Mouse (Mus musculus): ENCODE results near the gene G3bp1. TPM values are rescaled to one million over a fixed set of nuclear protein-coding genes. Genes with fewer than 3 reads are reported as not detected.
A peak's percentile ranks its signal among the peaks of the same experiment; 100 is the strongest.

G3bp1 gene
- polyA plus RNA-seq, 1 experiment from 2014 or later = 103 TPM

DNA sequence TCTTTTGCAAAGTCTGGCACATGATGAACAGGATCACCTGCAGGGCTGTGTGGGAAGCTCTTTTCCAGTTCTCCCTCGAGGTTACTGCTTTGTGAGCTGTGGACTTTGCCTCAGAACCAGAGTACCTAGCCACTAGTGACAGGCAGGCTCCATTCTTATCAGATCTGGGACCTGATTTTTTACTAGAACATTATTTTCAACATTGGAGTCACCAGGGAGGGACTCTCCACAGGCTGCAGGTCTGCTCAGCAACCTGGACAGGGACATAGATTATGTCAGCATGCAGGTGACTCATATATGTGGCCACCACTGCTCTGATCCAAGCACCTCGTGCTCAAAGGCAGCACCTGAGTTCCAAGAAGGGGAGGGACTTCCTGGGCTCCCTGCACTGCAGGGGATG is 14.3 kb upstream of the G3bp1 start:
- peaks cover 36% of the 10 kb centered on the region for H3K36me3 ChIP-seq (ENCODE audit: control insufficient read depth, insufficient read depth, low read length)
- 76% methylated on average over 2 of the region's 2 CpGs for WGBS

DNA sequence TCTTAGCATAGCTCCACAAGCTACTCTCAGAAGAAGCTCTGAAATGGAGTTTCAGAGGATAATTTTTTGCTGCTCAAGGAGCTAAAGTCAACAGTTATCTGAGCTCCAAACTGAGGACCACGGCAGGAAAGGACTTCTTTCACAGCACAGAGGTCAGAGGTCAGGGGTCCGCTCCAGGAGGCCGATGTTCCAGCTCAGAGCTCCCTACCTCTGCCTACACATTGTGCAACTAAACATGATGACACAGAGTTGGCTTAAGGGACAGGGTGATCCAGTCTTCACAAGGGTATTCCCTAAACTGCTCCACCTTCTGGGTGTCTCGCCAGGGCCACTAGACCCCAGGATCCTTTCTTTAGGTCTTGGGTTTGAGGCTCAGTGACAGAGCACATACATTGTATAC is 11.0 kb upstream of the G3bp1 start:
- H3K36me3 ChIP-seq (ENCODE audit: control insufficient read depth, insufficient read depth, low read length) = peaks cover 17% of the 10 kb centered on the region
- H3K9ac ChIP-seq (ENCODE audit: low read length) = no peak overlapping the region
- H3K4me1 ChIP-seq (ENCODE audit: control insufficient read depth in 2 of 2, insufficient read depth in 2 of 2, low read length in 2 of 2) = peaks cover 13 to 15% of the 10 kb centered on the region in 2 experiments
- 61% methylated on average over 4 of the region's 4 CpGs for WGBS
- no peak overlapping the region for H3K4me3 ChIP-seq (ENCODE audit: control insufficient read depth in 1 of 2, insufficient read depth in 1 of 2, low read depth in 1 of 2, low read length in 2 of 2)
- no peak overlapping the region for H3K4me2 ChIP-seq (ENCODE audit: low read length)
- H3K27me3 ChIP-seq (ENCODE audit: control insufficient read depth, insufficient read depth, low read length) = no peaks in the 10 kb centered on the region
- ATAC-seq (ENCODE audit: insufficient number of reproducible peaks, insufficient read depth, low FRiP score, low read depth) = no peak
- H3K9me3 ChIP-seq (ENCODE audit: control insufficient read depth, low read length) = no peaks in the 10 kb centered on the region
- H3K27ac ChIP-seq (replicated peaks in 1 of 2; ENCODE audit: control insufficient read depth in 1 of 2, insufficient read depth in 1 of 2, low read depth in 2 of 2, low read length in 2 of 2) = no peak overlapping the region

More for the DNA sequence above, 14.3 kb upstream of the G3bp1 start:
- Histone ChIP-seq H3K4me3 (ENCODE audit: control insufficient read depth in 1 of 2, insufficient read depth in 1 of 2, low read depth in 1 of 2, low read length in 2 of 2) (no peak overlapping the region), H3K4me1 (ENCODE audit: control insufficient read depth in 2 of 2, insufficient read depth in 2 of 2, low read length in 2 of 2) (peaks cover 8 to 13% of the 10 kb centered on the region in 2 experiments), H3K27me3 (ENCODE audit: control insufficient read depth, insufficient read depth, low read length) (no peaks in the 10 kb centered on the region), H3K27ac (replicated peaks in 1 of 2; ENCODE audit: control insufficient read depth in 1 of 2, insufficient read depth in 1 of 2, low read depth in 2 of 2, low read length in 2 of 2) (no peak overlapping the region), H3K9ac (ENCODE audit: low read length) (no peak overlapping the region), H3K9me3 (ENCODE audit: control insufficient read depth, low read length) (no peaks in the 10 kb centered on the region), H3K4me2 (ENCODE audit: low read length) (no peak overlapping the region)
- ATAC-seq (ENCODE audit: insufficient number of reproducible peaks, insufficient read depth, low FRiP score, low read depth) = no peak

DNA sequence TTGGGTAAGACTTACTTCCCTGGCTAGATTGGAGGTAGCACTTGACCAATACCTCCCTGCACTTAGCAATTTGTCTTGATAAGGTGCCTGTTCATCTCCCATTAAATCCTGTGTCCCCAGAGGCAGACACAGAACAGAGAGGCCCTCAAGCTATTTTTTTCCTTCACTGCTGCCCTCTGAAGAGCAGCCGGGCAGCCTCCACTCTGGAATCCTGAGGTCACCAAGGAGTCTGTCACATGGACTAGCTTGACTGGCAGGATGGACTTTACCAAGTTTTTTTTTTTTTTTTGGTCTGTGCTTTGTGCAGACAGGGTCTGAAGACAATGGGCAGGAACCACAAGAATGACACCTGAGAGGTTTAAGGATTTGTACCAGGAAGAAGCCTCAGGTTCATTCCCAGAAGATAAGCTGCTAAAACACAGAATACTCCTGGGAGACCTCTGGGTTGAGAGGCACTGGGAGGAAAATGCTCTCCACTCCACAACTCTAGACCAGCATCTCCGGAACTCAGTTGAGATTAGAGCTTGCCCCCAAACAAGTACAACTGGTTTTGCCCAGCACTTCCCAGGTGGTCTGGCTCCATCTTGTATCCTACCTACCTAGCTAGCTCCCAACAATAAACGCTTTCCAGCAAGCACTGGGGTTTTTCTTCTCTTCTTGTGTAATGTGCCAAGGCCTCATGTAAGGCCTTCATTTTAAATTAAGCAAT is 9.5 kb upstream of the G3bp1 start:
- Histone ChIP-seq H3K4me1 (ENCODE audit: control insufficient read depth in 2 of 2, insufficient read depth in 2 of 2, low read length in 2 of 2) (peaks cover 13 to 15% of the 10 kb centered on the region in 2 experiments), H3K9ac (ENCODE audit: low read length) (peak overlapping the region; percentile 77), H3K36me3 (ENCODE audit: control insufficient read depth, insufficient read depth, low read length) (peaks cover 4% of the 10 kb centered on the region; the same call in 1 of the 2 replicates), H3K9me3 (ENCODE audit: control insufficient read depth, low read length) (no peaks in the 10 kb centered on the region), H3K4me2 (ENCODE audit: low read length) (peak overlapping the region; percentile 92), H3K4me3 (ENCODE audit: control insufficient read depth in 1 of 2, insufficient read depth in 1 of 2, low read depth in 1 of 2, low read length in 2 of 2) (peak overlapping the region; percentile 78 to 83), H3K27ac (replicated peaks in 1 of 2; ENCODE audit: control insufficient read depth in 1 of 2, insufficient read depth in 1 of 2, low read depth in 2 of 2, low read length in 2 of 2) (peak overlapping the region in 1 of 2 experiments; percentile 83; a peak in 2 of 4 replicates), H3K27me3 (ENCODE audit: control insufficient read depth, insufficient read depth, low read length) (no peaks in the 10 kb centered on the region)
- no peak for ATAC-seq (ENCODE audit: insufficient number of reproducible peaks, insufficient read depth, low FRiP score, low read depth)
- WGBS = 6% methylated on average over 3 of the region's 3 CpGs

DNA sequence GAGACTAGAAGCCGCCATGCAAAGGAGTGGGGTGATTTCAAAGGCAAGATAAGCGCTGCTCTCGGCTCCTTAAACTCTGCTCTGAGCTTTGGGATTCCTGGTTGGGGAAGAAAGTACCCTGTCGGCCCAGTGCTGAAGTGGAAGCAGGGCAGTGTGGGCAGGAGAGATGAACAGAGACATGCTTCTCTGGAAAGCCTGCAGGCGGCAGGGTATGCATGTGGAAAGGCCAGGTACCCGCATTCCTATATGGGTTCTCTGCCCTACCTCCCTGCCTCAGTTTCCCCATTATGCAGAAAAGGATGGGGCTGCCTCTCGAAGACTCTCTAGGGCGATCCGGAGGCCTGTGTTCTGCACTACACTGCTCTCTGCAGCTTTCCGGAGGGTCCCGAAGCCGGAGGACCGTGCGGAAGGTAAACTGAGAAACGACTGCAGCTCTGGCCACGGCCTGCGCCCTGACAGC is 8.9 kb upstream of the G3bp1 start:
- Histone ChIP-seq H3K4me3 (ENCODE audit: control insufficient read depth in 1 of 2, insufficient read depth in 1 of 2, low read depth in 1 of 2, low read length in 2 of 2) (peak overlapping the region; percentile 78 to 83), H3K27ac (replicated peaks in 1 of 2; ENCODE audit: control insufficient read depth in 1 of 2, insufficient read depth in 1 of 2, low read depth in 2 of 2, low read length in 2 of 2) (peak overlapping the region; percentile 56 to 83), H3K4me2 (ENCODE audit: low read length) (peak overlapping the region; percentile 92), H3K36me3 (ENCODE audit: control insufficient read depth, insufficient read depth, low read length) (peaks cover 3% of the 10 kb centered on the region; the same call in 1 of the 2 replicates), H3K9ac (ENCODE audit: low read length) (peak overlapping the region; percentile 77), H3K27me3 (ENCODE audit: control insufficient read depth, insufficient read depth, low read length) (no peaks in the 10 kb centered on the region), H3K9me3 (ENCODE audit: control insufficient read depth, low read length) (no peaks in the 10 kb centered on the region), H3K4me1 (ENCODE audit: control insufficient read depth in 2 of 2, insufficient read depth in 2 of 2, low read length in 2 of 2) (peaks cover 13 to 15% of the 10 kb centered on the region in 2 experiments)
- ATAC-seq (ENCODE audit: insufficient number of reproducible peaks, insufficient read depth, low FRiP score, low read depth) = peak; percentile 28
- under 1% methylated on average over 17 of the region's 17 CpGs for WGBS

DNA sequence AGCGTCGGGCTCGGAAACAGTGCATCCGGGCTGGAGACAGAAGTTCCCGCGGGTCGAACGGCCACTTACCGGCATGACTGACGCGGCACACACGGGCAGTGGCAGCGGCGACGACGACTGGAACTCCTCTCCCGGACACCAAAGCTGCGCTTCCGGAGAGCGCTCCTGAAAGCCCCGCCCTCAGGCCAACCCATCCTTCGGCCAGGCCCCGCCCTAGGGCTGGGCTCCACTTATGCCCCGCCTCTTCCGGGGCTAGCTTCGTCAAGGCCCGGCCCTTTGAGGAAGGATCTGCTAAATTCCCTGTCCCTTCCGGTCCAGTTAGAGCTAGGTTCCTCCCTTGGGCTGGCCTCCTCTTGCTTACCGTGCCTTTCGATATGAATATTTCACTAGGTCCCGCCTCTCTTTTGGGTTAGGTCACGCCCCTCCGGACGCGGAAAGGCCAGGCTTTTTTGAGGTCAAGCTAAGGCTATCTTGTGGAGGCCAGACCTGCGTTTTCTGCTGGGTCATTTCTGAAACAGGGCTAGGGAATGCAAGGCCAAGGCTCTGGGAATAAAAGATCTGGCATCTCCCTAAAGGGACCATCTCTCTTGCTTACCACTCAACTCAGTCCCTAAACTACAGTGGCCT is 8.4 kb upstream of the G3bp1 start, which contains the start of gene Atox1:
Gene Atox1 (minus strand): TSS at position 221 of the 627 bp plus-strand sequence.
- Histone ChIP-seq H3K4me2 (ENCODE audit: low read length) (peak within 1 kb of the TSS; percentile 92), H3K27ac (replicated peaks in 1 of 2; ENCODE audit: control insufficient read depth in 1 of 2, insufficient read depth in 1 of 2, low read depth in 2 of 2, low read length in 2 of 2) (peak within 1 kb of the TSS; percentile 56 to 83), H3K27me3 (ENCODE audit: control insufficient read depth, insufficient read depth, low read length) (no peaks in the 10 kb centered on the region), H3K4me3 (ENCODE audit: control insufficient read depth in 1 of 2, insufficient read depth in 1 of 2, low read depth in 1 of 2, low read length in 2 of 2) (peak within 1 kb of the TSS; percentile 78 to 83), H3K36me3 (ENCODE audit: control insufficient read depth, insufficient read depth, low read length) (peaks cover 3% of the 10 kb centered on the region; the same call in 1 of the 2 replicates), H3K4me1 (ENCODE audit: control insufficient read depth in 2 of 2, insufficient read depth in 2 of 2, low read length in 2 of 2) (peaks cover 13 to 15% of the 10 kb centered on the region in 2 experiments), H3K9me3 (ENCODE audit: control insufficient read depth, low read length) (no peaks in the 10 kb centered on the region), H3K9ac (ENCODE audit: low read length) (peak within 1 kb of the TSS; percentile 77)
- ATAC-seq (ENCODE audit: insufficient number of reproducible peaks, insufficient read depth, low FRiP score, low read depth) = peak; percentile 95
- whole genome bisulfite sequencing = under 1% methylated on average over 36 of the region's 36 CpGs

DNA sequence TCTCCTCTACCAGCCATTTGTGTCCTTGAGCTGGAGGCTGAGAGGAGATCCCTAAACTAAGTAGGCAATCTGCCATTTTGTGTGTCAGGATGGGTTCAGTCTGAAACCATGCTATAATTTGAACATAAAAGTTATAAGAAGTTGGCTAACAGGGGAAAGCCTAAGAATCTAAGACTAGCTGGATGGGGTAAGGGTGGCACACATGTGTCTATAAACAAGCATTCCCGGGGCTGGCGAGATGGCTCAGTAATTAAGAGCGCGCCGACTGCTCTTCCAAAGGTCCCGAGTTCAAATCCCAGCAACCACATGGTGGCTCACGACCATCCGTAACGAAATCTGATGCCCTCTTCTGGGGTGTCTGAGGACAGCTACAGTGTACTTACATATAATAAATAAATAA is 7.3 kb upstream of the G3bp1 start:
- Histone ChIP-seq H3K27ac (replicated peaks in 1 of 2; ENCODE audit: control insufficient read depth in 1 of 2, insufficient read depth in 1 of 2, low read depth in 2 of 2, low read length in 2 of 2) (no peak overlapping the region), H3K4me3 (ENCODE audit: control insufficient read depth in 1 of 2, insufficient read depth in 1 of 2, low read depth in 1 of 2, low read length in 2 of 2) (no peak overlapping the region), H3K9ac (ENCODE audit: low read length) (no peak overlapping the region), H3K36me3 (ENCODE audit: control insufficient read depth, insufficient read depth, low read length) (peaks cover 3% of the 10 kb centered on the region; the same call in 1 of the 2 replicates), H3K9me3 (ENCODE audit: control insufficient read depth, low read length) (no peaks in the 10 kb centered on the region), H3K4me2 (ENCODE audit: low read length) (no peak overlapping the region), H3K4me1 (ENCODE audit: control insufficient read depth in 2 of 2, insufficient read depth in 2 of 2, low read length in 2 of 2) (peaks cover 13 to 15% of the 10 kb centered on the region in 2 experiments), H3K27me3 (ENCODE audit: control insufficient read depth, insufficient read depth, low read length) (no peaks in the 10 kb centered on the region)
- 94% methylated on average over 9 of the region's 9 CpGs for WGBS
- ATAC-seq (ENCODE audit: insufficient number of reproducible peaks, insufficient read depth, low FRiP score, low read depth) = no peak

DNA sequence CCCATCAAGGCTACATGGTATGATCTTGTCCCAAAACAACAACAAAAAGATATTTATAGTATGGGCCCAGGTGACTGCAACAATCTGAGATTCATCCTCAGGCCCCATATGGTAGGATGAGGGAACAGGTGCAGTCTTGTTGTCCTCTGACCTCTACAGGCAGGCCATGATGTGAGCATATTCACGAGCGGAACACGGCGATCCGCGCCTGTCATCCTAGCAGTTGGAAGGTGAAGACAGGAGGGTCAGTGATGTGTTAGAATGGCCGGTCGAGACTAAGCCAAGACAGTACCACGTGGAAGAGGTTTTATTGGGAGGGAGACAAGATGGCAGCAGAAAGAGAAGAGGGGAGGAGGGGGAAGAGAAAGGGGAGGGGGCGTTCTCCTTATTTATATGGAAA is 4.8 kb upstream of the G3bp1 start:
- Histone ChIP-seq H3K4me1 (ENCODE audit: control insufficient read depth in 2 of 2, insufficient read depth in 2 of 2, low read length in 2 of 2) (peaks cover 16 to 20% of the 10 kb centered on the region in 2 experiments), H3K9ac (ENCODE audit: low read length) (no peak overlapping the region), H3K9me3 (ENCODE audit: control insufficient read depth, low read length) (no peaks in the 10 kb centered on the region), H3K4me2 (ENCODE audit: low read length) (no peak overlapping the region), H3K27ac (replicated peaks in 1 of 2; ENCODE audit: control insufficient read depth in 1 of 2, insufficient read depth in 1 of 2, low read depth in 2 of 2, low read length in 2 of 2) (no peak overlapping the region), H3K36me3 (ENCODE audit: control insufficient read depth, insufficient read depth, low read length) (no peaks in the 10 kb centered on the region), H3K4me3 (ENCODE audit: control insufficient read depth in 1 of 2, insufficient read depth in 1 of 2, low read depth in 1 of 2, low read length in 2 of 2) (no peak overlapping the region), H3K27me3 (ENCODE audit: control insufficient read depth, insufficient read depth, low read length) (no peaks in the 10 kb centered on the region)
- 81% methylated on average over 10 of the region's 10 CpGs for WGBS
- ATAC-seq (ENCODE audit: insufficient number of reproducible peaks, insufficient read depth, low FRiP score, low read depth) = no peak

Measured in heart, embryonic 14.5 days (tissue).